Mouse (Mus musculus): ENCODE results near the gene Pdlim4.
"Not testable (repeated sequence)": the region's sequence is repeated elsewhere in the genome, so short reads cannot be mapped to it uniquely, and the experiment has no call there.

Gene Pdlim4

DNA sequence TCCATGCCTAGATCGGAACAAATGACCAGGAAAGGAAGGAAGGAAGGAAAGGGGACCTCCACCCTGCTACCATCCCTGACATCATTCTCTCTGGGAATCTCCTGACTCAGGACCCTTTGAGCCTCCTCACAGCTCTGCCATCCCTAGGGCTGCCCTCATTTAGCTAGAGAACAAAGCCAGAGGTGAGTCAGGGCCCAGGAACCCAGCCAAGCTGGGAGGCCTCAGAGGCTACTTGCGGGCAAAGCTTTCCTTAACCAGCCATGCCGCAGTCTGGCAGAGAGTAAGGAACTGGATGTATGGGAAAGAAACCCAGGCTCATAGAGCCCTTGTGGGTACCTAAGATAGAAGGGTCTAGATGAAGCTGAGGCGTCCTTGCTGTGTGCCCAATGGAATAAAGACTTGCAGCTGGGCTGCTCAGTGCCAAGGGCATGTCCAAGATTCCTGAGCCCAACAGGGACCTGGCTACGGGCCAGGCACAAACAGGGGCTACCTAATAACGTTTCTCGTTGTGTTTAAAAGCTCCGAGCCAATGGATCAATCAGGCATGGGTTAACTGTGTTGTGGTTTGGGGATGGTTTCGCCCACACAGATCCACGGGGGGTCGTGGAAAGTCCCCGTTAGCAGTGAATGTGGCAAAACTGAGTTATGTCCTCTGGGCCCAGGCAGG, 6.6 kb downstream of the Pdlim4 start:
- DNase-seq (ENCODE audit: extremely low read depth, low read depth), result no peak

- DNase-seq (ENCODE audit: extremely low read depth, low read depth), result no peak
Measured at GRCm38 (mm10) chr11:54060316-54060715, 8.5 kb downstream of the Pdlim4 start.

- DNase-seq (ENCODE audit: extremely low read depth, low read depth), result no peak
Measured at GRCm38 (mm10) chr11:54059526-54059925, 9.3 kb downstream of the Pdlim4 start.

DNA sequence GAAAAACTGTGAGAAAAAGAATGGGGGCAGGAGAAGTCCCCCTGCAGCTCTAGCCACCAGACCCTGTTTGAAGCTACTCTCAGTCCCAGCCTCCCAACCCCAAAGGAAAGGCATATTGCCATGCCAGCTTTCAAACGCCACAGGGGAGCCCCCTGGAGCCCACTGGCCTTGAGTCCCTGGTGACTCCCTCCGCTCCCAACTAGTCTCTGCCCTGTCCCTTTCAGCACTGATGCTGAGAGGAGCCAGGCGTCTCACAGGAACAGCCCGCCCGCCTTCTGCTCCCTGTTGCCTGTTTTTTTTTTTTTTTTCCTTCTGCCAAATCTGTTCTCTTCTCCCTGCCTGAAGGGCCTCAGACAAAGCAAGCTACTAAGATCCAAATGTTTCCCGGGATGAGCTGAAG, 10.2 kb downstream of the Pdlim4 start:
- DNase-seq (ENCODE audit: extremely low read depth, low read depth), result no peak

DNA sequence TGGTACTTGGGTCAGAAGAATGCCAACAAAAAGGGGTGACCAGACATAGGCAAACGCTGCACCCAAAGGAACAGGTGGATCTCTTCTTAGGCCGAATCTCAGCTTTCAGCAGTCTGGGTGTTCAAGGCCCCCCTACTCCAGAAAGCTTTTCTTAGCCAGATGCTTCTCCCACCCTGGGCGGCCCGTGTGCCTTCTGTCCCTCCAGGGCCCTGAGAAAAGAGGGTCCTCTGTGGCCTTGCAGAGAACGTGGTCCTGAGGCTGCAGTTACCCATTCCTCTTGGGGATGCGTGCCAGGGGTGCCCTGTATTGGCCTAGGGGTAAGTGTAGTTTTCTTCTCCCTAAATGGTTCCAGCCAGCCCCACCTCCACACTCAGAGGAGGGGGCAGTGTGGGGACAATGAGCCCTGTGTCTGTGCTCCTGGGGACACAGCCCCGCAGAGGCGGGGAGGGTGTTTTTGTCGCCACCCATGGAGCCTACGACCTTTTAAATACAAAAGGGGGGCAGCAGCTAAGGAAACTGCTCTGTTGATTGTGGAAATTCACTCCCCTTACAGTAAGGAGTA, 10.7 kb downstream of the Pdlim4 start:
- DNase-seq (ENCODE audit: extremely low read depth, low read depth), result no peak

DNA sequence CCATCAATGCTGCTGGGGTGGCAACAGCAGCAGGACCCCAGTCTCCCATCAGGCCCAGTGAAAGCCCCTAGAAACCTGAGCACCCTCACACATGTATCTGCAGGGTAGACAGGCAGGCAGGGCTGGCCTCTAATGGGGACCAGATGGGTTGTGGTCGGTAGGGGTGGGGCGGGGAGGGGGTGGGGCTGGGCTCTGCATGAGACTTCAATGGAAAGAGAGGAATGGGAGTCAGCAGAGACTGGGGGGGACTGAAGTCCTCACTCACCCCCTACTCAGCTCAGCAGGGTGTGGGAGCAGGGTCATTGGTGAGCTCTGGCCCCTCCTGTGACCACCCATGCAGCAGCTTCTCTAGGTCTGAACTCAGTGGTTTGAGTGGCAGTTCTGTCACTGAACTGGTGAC, 11.4 kb downstream of the Pdlim4 start:
- DNase-seq (ENCODE audit: extremely low read depth, low read depth), result no peak

GRCm38 (mm10) chr11:54056132-54056531, 12.7 kb downstream of the Pdlim4 start:
- DNase-seq (ENCODE audit: extremely low read depth, low read depth), result no peak

DNA sequence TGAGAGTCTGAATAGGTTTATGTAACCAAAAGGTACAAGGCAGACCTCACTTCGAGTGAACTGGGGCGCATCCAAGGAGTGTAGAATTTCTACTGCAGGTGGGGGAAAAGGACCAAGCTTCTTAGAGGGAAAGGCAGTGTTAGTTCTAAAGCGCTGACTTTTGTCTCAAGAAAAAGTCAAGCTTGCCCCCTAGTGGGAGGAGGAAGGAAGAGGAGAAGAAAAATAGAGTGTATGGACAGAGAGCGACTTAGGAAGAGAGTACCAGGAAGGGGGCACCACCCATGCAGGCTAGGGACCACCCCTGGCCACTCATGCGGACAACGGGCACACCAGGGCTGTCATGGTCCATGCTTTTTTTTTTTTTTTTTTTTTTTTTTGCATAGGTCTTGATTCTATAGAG, 14.6 kb downstream of the Pdlim4 start:
- DNase-seq (ENCODE audit: extremely low read depth, low read depth), result peak; percentile 50

DNA sequence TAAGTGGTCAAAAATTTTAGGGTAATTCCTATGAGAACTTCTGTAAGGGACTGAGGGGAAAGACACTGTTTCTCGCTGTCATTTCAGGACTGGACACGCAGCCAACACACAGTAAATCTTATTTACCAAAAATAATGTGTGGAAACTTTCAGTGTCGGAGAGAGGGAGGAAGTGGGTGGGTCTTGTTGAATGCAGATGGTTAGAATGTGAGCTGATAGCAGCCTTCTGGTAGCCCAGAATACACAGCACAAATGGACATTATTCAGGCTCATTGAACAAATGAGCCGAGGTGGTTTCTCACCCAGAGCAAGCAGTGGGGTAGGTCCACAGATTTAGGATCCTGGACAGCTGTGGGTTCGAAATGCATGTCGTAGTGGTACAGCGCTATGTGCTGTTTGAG, 15.7 kb downstream of the Pdlim4 start:
- peak; percentile 61 for DNase-seq (ENCODE audit: extremely low read depth, low read depth)

DNA sequence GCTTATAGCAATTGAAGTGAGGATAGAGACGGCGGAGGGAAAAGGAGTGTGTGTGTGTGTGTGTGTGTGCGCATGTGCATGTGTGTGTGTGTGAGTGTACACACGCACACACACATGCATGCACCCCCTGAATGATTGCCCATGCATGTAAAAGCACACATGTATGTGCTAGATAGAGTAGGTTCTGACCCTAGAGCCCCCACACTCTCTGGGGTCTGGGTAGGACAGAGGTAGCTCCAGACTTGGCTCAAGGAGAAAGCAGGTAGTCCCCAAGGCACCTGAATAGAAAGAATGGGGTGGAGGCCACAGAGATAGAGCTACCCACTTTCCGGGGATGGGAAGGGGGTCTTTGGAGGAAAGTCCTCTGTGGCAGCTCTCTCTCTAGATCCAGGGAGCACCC, 16.7 kb downstream of the Pdlim4 start:
- no peak for DNase-seq (ENCODE audit: extremely low read depth, low read depth)

- DNase-seq (ENCODE audit: extremely low read depth, low read depth), result no peak
Measured at GRCm38 (mm10) chr11:54051161-54051560, 17.7 kb downstream of the Pdlim4 start.

- no peak for DNase-seq (ENCODE audit: extremely low read depth, low read depth)
Measured at GRCm38 (mm10) chr11:54050205-54050604, 18.6 kb downstream of the Pdlim4 start.

GRCm38 (mm10) chr11:54040676-54041075, 28.1 kb downstream of the Pdlim4 start:
- no peak for DNase-seq (ENCODE audit: extremely low read depth, low read depth)

DNA sequence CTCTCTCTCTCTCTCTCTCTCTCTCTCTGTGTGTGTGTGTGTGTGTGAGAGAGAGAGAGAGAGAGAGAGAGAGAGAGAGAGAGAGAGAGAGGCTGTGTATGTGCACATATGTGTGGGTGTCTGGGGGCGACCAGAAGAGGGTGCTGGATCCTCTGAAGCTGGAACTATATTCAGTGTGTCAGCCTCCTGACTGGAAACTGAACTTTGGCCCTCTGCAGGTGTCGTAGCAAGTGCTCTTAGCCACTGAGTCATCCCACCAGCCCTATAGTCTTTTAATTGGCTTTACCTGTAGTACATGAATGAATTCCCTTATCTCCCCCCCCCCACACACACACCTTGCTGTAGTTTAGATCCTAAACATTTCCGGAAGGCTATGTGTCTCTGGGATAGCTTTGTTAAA, 35.9 kb downstream of the Pdlim4 start:
- not testable (repeated sequence) for DNase-seq (ENCODE audit: extremely low read depth, low read depth)

- DNase-seq (ENCODE audit: extremely low read depth, low read depth), result peak; percentile 74
Measured at GRCm38 (mm10) chr11:54028997-54029396, 39.8 kb downstream of the Pdlim4 start.

GRCm38 (mm10) chr11:54028044-54028951, 40.5 kb downstream of the Pdlim4 start, which contains the start of gene Slc22a4:
TSS of gene Slc22a4 (minus strand) at chr11:54028090.
- DNase-seq (ENCODE audit: extremely low read depth, low read depth), result peak; percentile 47

DNA sequence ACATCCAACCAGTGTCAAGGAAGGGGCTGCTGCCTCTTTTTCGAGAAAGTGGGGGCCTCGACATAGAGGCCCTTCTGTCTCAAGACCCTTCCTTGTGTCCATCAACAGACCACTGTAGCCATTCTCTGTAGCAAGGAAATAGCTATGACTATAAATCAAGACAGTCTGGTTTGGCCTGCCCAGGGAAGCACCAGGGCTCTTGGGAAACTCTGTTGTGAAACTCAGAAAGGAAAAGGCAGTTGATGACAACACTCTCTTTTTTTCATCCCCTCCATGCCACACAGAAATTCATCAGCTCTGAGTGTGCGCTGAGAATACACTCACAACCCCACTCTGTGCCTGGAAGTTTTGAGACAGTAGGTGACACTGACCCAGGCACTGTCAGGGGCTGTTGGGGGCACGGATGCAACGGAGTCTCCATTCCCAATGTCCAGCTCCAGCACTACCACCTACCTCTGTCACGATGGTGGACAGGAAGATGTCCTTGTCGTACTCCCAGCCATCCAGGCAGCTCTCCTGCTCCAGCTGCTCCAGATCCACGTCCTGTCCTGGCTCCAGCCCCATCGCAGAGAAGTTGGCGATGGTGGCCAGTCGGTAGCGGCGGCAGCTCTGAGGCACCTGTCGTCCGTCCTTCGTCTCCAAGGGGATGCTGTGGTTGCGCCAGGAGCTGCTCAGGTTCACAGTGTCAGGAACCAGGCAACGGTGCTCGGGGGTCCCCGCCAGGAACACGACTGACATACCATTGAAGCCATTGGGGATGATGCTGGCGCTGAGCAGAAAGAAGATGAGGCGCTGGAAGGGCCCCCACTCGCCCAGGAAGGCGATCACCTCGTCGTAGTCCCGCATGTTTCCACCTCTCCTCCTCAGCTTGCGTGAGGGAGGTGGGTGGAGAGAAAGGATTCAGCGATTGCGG, 41.4 kb downstream of the Pdlim4 start:
- no peak for DNase-seq (ENCODE audit: extremely low read depth, low read depth)

- DNase-seq (ENCODE audit: extremely low read depth, low read depth), result peak; percentile 86
Measured at GRCm38 (mm10) chr11:54026491-54027041, 42.2 kb downstream of the Pdlim4 start.

DNA sequence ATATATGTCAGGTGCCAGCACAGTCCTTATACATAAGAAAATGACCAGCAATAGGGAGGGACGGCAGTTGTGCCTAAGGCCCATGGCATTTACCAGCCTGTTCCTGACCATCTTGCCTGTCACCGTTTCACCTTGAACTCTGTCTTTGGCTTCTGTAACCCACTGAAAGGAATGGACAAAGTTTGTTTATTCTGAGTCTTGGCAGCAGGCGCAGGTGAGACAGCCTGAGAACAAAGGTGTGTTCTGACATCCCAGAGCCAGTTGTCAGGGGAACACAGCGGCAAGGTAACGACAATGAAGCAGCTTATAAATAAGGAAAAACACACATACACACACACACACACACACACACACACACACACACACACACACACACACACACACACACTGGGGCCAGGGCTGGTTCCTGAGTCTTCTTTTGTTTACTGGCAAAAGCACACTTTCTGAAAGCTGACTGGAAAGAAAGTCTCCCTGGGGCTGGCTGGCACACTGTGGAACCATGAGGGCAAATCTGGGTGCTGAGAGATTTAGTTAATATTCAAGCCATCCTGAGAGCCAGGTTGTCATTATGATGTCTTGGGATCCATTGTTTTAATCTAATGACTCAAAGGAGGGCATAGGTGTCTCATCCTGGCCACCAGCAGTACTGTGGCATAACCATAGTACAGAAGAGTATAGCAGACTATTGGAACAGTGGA, 47.3 kb downstream of the Pdlim4 start:
- DNase-seq (ENCODE audit: extremely low read depth, low read depth), result no peak
